Mouse (Mus musculus) liver, adult 2 months (tissue): ENCODE measurements around the gene Slc35a2.

Source experiments
- CTCF ChIP-seq: fragments of 200-500 bp; IDR thresholded peaks from 2 replicates; pipeline ENCODE4 v1.5.1; 2011; ENCODE audit warnings: low read depth, low read length, control low read depth
- POLR2A ChIP-seq: fragments of 200-500 bp; IDR thresholded peaks from 2 replicates; pipeline ENCODE4 v1.6.1; 2011; ENCODE audit warnings: low read length, control low read depth; ENCODE audit not compliant: insufficient read depth; ENCODE audit errors: extremely low read depth

- TF ChIP-seq CTCF (no peak), POLR2A (no peak)
These were observed 36.0 kb upstream of the Slc35a2 start for GRCm38 (mm10) chrX:7847845-7848244.
